Mouse (Mus musculus) layer of hippocampus, postnatal 25 days (tissue): ENCODE results near the gene Gas6. TPM values are rescaled to one million over a fixed set of nuclear protein-coding genes. Genes with fewer than 3 reads are reported as not detected.

ENCODE experiments used
- DNase-seq, 2 experiments: peaks; one replicate each; pipeline ENCODE4 v3.0.0; 2022; ENCODE audit warnings: mixed read lengths in 2 of 2, low spot score in 1 of 2; ENCODE audit errors: extremely low spot score in 1 of 2
- total RNA-seq, 2 experiments: library from RNA; stranded (reverse); gene quantifications; 2 replicates each; pipeline ENCODE4 v1.2.3; 2021

Gas6 gene
- total RNA-seq, 2 experiments from 2014 or later, result 89.4 to 94.4 TPM

DNA sequence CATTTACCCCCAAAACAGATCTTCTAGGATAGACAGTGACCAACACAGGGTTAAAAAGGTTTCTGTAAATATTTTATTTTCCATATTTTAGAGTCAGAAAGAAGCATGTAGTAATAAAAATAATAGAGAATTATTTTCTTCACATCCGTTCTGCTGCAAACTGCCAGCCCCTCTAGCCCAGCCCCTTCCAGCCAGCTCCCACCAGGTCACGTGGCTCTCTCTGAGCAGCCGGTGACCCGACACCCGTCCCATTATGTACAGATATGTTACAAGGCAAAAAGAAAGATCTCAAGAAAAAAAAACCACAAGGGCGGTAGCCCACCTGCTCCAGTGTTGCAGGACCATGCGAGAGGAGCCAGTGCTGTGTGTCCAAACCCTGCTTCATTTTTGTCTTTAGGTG is 29.0 kb downstream of the Gas6 start:
- no peak for DNase-seq

DNA sequence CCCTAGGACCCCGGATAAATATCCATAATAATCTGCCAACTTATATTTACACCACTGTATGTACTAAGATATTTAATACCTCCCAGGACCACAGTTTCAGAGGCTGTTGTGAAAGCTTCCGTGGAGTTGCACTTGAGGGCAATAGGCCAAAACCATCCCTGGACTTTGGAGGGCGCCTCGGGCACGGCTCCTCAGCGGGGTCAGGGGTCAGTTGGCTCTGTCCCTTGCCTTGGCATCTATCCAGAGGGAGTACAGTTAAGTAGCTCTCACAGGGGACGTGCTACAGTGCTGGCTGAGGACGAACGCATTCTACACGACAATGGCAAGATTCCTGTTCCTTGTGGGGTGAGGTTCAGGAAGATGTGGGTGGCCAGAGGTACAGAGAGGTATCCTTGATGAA is 31.9 kb downstream of the Gas6 start:
- DNase-seq, result no peak

DNA sequence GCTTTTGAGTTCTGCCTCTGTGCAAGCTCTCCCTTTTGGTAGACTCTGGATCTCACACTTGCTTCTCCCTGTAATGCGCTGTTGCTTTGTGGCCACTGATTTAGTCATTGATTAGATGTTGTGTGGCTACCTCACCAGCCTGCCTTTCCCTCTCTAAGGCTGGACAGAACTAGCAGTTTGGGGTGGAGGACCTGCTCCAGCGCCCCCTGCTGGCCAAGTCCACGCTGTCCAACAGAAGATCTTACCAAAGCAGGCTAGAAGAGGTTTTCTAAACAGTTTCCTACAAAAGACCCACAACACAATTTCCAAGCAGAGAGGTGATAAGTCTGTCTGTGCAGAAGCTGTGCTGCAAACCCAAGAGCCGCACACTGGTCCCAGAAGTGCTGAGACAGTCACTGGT is 32.4 kb downstream of the Gas6 start:
- DNase-seq, result peak; percentile 81 to 95

DNA sequence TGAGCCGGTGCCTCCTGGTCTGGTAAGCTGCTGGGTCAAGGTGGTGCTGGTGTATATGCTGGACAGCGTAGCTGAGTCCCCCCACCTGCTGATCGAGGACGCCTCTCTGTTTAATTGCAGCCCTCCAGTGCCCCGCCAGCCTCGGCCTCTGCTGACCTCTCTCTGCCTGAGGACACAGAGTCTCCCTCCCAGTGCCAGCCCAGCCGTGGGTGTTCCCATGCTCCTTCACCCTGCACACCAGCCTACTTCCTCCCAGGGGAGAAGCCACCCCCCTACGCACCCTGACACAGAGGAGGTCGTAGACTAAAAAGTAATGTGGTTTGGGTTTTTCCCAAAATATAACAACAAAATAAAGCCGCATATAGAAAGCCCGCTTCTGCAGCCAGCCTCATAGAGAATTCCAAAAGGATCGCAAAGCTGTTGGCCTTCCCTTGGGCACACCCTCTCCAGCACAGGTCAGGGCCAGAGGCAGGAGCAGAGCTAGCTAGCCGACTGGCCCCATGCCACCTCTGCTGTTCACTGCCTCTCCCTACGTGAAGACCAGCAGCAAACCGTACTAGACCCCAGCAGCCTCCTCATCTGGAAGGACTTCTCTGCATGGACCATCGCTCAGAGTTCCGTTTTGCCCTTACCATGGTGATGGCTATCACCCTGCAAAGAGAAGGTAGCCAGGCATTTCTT is 33.1 kb downstream of the Gas6 start:
- no peak for DNase-seq

DNA sequence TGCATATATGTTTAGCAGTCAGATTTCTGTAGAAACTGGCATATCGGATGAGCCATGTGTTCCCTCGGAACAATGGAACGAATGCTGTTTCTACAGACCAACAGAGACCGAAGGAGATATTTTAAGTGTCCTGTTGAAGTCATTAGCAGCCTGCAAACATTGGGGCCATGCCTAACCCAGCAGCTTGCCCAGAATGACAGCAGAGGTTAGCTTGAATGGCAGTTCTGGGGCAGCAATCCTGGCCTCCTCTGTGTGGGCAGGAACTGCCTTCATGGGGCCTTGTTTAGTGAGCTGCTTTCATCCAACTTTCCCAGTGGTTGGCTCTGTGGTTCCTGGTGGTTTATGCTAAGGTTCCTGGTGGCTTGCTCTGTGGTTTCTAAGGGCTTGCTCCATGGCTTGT is 34.9 kb downstream of the Gas6 start:
- DNase-seq, result no peak

DNA sequence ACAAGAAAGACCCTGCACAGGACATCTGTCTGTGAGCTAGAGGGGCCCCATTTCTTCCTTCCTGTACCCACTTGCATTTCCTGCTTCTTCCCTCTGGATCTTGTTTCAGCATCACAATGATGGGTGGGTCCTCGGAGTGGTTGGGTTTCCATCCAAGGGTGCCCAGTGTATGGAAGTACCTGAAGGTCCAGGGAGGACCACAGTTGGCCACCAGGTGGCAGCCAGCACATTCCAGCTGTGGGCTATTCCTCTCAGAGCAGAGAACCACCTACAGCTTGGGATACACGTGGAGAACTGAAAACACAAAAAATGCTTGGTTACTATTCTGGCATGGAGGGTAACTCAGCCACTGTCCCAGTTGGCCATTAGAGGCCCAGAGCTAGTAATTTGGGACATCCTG is 39.0 kb downstream of the Gas6 start:
- DNase-seq, result peak in 1 of 2 experiments; percentile 56

DNA sequence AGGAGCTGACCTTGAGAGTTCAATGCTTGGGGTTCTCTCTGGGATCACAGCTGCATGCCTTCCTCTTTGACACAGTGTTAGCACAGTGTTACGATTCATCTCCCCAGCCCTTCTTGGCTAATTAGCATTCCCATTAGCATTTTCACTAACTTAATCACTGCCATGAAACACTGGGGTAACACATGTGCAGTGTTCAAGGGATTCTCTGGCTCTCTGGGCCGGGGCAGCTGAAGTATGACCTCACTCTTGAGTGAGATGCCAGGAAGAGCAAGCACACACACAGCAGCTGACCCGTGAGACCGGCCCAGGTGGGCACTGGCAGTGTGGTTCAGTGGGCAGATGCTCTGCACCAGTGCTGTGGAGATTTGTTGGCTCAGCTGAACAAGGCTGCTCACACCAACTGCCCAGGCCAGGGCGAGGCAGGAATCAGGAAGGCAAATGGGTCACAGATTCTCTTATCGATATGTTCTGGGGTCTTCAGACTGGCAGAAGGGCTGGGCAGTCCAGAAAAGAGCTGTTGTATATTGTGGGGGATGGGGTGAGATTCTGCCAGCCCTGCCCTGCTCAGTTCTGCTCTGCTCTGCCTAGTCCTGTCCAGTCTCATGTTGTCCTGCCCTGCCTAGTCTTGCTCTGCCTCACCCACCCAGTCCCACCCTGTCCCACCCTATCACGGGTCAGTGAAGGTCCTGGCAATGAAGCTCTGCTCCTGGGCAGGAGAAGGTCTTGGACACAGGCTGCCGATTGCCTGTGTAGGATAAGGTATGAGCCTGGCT is 39.8 kb downstream of the Gas6 start:
- DNase-seq, result no peak

DNA sequence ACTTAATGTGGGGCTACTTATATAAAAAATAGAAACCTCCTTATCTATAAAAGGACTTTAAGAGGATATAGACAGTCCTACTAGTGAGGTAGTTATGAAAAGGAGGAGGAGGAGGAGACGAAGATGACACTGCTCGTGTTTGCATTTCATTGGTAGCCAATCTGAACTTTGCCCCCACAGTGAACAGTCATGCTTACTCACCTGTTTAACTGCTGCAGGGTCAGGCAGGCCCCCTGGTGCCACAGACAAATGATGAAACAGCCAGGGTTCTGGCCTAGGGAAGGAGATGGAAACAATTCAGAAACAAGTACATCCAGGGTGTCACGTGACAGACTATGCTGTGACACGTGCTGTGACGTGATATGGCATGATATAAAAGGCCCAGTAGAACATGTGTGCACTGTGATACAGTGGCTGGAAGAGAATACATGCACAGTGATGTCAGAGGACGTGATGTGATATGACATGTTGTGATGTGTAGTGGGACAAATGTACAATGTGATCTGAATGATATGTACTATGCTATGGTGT is 42.5 kb downstream of the Gas6 start:
- DNase-seq, result no peak

DNA sequence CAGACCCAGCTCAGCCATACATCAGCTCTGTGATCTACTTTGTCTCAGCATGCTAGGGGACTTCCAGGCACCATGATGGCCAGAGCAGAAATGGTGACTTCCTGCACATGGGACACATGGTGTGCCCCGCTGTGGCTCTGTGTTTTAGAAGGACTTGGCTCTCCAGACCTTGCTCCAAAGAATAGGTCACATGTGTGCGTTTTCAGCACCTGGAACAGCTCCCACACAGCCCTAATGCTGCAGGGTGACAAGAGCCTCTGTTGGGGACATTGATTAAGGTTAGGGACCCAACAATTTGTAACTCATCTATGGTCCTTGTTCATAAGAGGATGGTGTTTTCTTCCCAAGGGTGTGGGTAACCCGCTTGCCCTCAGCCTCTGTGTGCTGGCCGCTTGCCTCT is 46.1 kb downstream of the Gas6 start:
- DNase-seq, result no peak

DNA sequence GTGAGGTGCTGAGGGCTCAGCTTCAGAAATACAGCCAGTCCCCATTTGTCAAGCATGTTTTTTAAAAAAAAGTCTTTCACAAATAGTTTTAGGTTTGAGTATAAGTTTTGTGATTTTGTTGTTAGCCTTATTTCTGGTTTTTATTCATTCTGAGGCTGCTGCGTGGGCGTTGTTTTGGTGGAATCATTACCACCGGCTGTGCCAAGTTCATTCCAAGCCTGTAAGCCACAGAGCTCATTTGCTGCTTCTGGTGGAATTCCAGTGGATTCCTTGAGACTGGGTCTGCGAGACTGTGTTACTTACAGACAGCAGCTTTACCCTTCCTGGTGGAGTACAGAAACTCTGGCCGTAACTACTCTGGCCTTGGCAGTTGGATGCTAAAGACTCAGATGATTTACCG is 47.8 kb downstream of the Gas6 start:
- peak in 1 of 2 experiments; percentile 49 for DNase-seq

DNA sequence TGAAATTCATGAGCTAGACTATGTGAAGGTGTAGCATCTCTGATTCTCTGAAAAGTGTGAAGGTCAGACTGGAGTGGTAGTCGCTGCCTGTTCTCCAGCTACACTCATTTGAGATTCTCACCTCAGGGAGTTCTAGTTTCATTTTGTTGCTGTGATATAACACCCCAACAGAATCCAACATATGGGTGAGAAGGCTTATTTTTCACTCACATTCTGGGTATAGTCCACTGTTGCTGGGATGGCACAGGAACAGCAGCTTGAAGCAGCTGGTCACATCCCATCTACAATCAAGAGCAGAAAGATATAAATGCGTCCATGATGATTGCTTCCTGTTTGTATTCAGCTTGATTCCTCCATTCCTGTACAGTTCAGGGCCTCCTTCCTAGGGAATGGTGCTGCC is 52.1 kb downstream of the Gas6 start:
- no peak for DNase-seq

DNA sequence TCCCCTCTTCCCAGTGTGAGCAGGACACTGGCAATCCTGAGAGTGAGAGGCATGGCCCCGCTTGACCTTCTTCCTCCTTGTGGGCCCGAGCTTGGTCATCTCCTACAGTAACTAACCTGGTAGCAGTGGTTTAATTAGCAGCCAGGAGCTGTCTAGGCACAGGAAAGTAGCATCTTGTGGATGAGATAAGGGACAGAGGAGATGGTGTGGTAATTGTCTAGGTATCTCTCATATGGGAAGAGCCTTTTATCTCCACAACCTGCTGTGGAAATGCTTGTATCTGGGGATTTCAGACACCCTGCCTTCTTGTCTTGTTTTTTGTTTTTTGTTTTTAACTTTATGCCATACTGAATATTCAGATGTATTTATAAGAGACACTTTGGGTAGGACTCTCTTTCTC is 56.8 kb downstream of the Gas6 start:
- DNase-seq, result no peak

DNA sequence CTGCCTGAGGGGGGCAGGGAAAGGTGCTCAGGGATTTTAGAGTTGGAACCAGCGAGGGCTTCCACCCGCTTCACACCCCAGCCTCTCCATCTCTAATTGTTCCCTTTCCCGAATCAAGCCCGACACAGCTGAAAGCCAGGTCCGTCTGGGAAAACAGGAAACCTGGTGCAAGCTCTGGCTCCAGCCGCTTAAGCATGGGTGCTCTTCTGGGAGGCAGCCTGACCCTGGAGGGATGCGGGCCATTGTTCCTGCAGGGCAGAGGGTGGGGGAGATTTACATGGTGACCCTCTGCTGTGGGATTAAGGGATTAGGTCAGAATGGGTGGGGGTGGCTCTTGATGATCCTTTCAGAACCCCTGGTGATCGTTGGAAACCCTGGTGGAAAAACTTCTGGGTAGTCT is 58.2 kb downstream of the Gas6 start:
- no peak for DNase-seq

DNA sequence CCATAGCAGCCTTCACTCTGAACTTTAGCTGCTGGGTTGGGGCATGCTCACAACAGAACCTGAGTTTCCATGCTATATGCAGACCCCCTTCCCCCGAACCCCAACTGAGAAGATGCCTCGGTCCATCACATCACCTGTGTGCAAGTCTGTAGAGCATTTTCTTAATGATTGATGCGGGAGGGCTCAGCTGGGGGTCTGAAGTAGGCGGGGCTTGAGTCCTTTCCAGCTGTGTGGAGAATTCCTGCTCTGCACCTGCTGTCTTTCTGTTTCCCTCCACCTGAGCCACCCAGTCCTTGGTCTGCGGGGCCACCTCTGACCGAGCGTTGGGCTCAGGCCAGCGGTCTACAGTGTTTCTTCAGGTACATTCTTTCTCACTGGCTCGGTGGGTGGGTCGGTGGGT is 59.4 kb downstream of the Gas6 start, which contains the start of gene Tmem255b:
Gene Tmem255b (plus strand): TSS at position 301 of the 400 bp plus-strand sequence.
- no peak for DNase-seq

DNA sequence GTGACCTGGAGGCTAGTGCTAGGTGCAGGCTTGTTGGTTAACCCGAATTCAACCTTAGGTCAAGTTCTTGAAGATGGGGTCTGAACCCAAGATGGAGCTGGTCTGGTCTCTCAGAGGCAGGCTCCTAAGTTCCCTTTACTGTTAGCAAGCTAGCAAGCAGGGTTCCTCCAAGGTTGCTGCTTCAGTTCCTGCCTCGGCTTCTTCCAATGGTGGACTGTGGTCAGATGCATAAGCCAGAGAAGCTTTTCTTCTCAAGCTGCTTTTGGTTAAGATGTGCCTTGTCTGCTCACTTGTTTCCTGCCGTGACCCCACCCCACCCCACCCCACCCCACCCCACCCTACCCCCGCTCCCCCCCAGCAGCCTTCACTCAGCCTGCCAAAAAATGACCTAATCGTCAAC is 61.2 kb downstream of the Gas6 start:
- DNase-seq, result no peak

DNA sequence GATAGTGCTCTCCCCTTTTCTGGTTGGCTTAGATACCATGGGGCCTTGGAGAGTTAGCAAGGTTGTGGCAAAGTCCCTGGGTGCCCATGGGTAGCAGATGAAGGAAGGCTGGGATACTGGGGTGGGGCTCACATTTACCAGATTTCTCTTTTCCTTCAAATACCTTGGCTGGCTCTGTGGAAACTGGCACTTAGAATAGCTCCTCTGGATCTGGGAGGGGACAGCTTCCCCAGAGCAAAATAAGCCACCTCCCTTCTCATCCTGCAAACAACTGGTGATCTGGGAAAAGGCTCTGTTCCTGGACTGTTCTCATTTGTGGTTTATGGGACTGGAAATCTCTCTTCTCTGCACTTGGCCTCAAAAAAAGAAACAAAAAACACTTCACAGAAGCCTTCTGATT is 63.4 kb downstream of the Gas6 start:
- DNase-seq, result no peak

DNA sequence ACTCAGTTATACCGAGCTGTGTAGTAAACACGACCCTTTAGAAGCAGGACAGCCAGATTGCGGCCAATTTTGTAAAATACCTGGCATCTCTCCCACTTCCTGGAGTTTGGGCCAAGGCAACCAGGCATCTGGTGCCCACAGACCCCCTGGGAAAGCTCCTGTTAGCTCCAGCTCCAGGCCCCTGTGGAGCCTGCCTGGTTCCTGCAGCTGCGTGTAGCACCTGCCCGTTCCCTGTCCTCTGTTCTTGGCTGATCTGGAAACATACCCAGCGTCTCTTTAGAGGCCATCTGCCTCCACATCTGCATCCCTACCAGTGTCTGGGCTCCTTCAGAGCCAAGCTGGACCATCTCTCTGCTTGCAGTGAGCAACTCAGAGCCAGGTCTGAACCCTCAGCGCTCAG is 63.9 kb downstream of the Gas6 start:
- DNase-seq, result no peak

DNA sequence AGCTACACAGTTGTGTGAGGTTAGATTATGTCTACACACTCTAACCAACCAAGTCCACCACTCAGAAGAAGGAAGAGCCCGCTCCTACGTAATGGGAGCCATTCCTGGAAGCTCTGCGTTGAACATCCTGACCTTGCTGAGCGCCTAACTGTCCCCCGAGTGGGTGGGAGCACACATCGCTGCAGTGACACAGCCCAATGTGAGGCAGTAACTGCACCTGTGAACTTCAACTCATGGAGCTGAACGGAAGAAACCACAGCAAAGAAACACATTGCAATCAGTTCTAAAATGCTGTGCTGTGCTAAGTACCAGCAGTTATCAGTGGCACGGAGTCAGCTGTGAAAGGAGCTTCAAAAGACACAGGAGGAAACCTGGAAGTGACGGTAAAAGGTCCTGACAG is 66.1 kb downstream of the Gas6 start:
- DNase-seq, result no peak

DNA sequence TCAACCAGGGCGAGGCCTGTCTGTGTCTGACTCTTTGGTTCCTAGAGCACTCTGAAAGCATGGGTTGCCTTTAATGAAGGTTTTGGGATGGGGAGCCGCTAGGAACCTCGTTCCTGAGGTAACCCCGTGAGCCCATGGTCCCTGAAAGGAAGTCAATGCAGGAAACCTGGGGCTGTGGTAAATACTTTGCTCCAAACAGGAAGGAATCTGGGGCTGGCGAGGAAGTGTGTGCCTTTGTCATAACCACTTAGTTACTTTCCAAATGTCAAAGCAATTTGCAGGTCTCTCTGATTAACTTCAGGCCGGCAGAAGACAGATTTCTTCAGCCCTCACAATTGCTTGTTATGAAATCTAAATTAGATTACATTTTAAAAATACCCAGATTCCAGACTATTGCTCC is 66.9 kb downstream of the Gas6 start:
- no peak for DNase-seq

DNA sequence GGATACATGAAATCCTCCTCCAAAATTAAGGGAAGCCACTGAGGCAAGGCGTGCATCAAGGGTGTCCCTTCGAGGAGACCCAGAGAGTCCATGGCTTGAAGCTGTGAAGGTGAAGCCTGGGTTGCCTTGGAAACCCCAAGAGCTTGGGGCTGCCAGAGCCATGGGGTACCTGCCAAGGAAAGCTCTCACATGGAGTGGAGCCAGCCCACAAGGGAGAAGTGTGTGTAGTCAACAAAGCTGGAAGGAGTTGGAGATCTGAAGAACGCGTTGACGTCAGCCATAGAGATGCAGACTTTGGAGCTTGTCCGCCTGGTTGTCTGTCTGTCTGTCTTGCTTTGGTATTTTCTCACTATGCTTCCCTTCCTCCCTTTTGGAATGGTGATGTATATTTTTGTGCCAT is 73.3 kb downstream of the Gas6 start:
- DNase-seq, result no peak

DNA sequence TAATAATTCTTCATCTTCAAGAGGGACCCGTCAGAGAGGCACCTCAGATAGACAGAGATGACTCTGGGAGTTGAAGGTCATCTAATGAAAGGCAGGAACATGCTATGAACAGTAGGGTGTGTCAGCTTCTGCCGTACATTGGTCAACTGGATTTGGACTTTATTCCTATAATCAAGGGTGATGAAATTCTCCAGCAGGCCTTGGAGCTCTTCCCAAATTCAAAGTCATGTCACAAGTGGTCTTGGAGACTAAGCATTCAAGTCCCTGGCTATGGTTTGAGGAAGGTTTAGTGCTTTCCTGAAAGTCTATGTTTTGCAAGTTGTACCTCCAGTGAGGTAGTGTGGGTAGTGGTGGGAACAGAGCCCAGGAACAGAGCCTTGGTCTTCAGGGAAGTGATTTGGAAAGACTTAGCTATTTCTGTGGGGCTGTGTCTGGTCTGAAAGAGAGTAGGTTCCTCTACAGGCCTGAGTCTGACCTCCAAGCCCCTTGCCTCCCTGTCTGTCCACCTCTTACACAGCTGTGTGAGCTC is 75.1 kb downstream of the Gas6 start:
- DNase-seq, result no peak

DNA sequence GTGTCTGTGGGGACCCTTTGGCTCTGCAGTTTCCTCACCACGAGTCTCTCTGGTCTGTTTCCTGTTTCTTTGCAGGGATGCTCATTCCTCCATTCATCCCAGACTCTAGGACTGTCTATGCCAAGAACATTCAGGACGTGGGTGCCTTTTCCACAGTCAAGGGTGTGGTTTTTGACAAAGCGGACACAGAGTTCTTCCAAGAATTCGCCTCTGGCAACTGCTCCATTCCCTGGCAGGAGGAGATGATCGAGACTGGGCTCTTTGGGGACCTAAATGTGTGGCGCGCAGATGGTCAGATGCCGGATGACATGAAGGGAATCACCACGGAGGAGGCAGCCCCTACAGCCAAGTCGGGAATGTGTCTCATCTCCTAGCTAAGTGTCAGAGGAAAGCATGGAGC is 78.4 kb downstream of the Gas6 start:
- no peak for DNase-seq
